Mouse (Mus musculus): ENCODE measurements around the gene Atm. TPM values are rescaled to one million over a fixed set of nuclear protein-coding genes. Genes with fewer than 3 reads are reported as not detected.

Gene Atm
- total RNA-seq (2021), result 10 to 100 TPM; 11.5 to 12.5 TPM

- peak; percentile 99 for DNase-seq
Observed at GRCm38 (mm10) chr9:53536558-53537320, at the start of gene Atm, which contains the start of gene Npat. TSS of gene Atm (minus strand) at chr9:53536740. TSS of gene Npat (plus strand) at chr9:53537047.

GRCm38 (mm10) chr9:53581870-53582269, 45.3 kb upstream of the Atm start:
- DNase-seq, result no peak

- no peak for DNase-seq
Observed at GRCm38 (mm10) chr9:53575721-53576120, 39.2 kb upstream of the Atm start.

- no peak for DNase-seq
Observed at GRCm38 (mm10) chr9:53572516-53573307, 36.2 kb upstream of the Atm start.

GRCm38 (mm10) chr9:53570662-53571061, 34.1 kb upstream of the Atm start:
- DNase-seq, result no peak

GRCm38 (mm10) chr9:53537336-53537965, 911 bp upstream of the Atm start:
- no peak for DNase-seq

GRCm38 (mm10) chr9:53535416-53536320, 872 bp downstream of the Atm start:
- DNase-seq, result no peak

GRCm38 (mm10) chr9:53517373-53518009, 19.0 kb downstream of the Atm start:
- no peak for DNase-seq

- no peak for DNase-seq
Observed at GRCm38 (mm10) chr9:53514091-53514490, 22.4 kb downstream of the Atm start.

GRCm38 (mm10) chr9:53508053-53508452, 28.5 kb downstream of the Atm start:
- no peak for DNase-seq

GRCm38 (mm10) chr9:53485886-53486285, 50.7 kb downstream of the Atm start:
- DNase-seq, result no peak

- no peak for DNase-seq
Observed at GRCm38 (mm10) chr9:53472806-53473518, 63.6 kb downstream of the Atm start.

- no peak for DNase-seq
Observed at GRCm38 (mm10) chr9:53452038-53452437, 84.5 kb downstream of the Atm start.

- no peak for DNase-seq
Observed at GRCm38 (mm10) chr9:53450609-53451008, 85.9 kb downstream of the Atm start.

- DNase-seq, result no peak
Observed at GRCm38 (mm10) chr9:53435830-53436570, 100.5 kb downstream of the Atm start.

GRCm38 (mm10) chr9:53427638-53428037, 108.9 kb downstream of the Atm start:
- DNase-seq, result no peak

- no peak for DNase-seq
Observed at GRCm38 (mm10) chr9:53426726-53427125, 109.8 kb downstream of the Atm start.

- DNase-seq, result no peak
Observed at GRCm38 (mm10) chr9:53422133-53422896, 114.2 kb downstream of the Atm start.

GRCm38 (mm10) chr9:53409427-53409826, 127.1 kb downstream of the Atm start:
- DNase-seq, result no peak
